Mouse (Mus musculus): ENCODE measurements at regions not wholly inside any gene's neighbourhood (a gene's known extent, or its start where the extent isn't known, plus 50 kb on each side); places are given as distances from the start of the nearest gene placed in this dataset.

DNA sequence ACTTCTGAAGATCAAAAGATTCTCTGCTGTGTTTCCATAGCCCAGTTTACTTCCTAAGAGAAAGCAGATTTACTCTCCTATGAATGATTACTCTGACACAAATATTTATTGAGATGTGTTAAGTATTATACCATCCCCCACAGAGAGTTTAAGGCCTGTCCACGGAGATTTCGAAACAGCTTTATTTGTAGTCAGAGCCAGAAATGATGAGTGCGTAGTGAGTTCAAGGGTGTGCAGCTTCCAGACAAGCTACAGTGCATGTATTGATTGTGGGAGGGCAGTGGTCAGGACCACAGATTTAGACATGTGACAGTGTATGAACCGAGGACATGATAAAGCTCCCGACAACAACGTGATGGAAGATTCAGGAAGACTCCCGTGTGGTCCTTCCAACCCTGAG is 126.8 kb downstream of the Hlx start:
- no peak for DNase-seq

DNA sequence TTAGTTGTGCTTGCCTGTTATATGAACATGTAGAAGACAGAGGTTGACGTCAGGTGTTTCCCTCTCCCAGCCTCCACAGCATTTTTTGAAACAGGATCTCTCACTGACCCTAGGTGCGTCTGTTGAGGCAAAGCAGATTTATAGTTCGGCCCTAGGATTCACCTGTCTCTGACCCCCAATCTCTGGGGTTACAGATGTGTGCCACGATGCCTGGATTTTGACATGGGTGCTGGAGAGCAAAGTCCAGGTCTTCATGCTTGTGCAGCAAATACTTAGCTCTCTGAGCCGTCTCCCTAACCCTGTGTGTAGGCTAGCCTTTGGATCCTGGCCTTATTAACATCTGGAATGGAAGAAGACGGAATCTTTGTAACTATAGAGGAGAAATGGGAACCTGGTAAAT is 129.3 kb downstream of the Hlx start:
- DNase-seq, result no peak

DNA sequence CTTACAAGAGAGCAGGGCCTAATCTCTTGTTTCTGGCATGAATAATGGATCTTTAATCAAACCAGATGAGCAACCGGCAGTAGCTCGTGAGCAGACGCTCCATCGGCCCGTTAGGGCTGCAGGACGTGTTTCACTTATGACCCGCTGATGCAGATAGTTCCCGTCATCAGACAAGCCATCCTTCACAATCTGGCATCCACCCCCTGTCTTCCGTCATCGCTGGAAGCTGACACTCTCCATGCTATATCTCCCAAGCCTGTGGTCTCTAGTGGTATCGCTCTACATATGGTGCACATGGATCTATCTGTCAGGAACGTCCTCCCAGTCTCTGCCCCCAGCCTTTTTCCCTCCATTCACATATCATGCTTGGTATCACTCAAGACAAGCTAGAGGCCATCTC is 137.0 kb downstream of the Hlx start:
- DNase-seq, result no peak

DNA sequence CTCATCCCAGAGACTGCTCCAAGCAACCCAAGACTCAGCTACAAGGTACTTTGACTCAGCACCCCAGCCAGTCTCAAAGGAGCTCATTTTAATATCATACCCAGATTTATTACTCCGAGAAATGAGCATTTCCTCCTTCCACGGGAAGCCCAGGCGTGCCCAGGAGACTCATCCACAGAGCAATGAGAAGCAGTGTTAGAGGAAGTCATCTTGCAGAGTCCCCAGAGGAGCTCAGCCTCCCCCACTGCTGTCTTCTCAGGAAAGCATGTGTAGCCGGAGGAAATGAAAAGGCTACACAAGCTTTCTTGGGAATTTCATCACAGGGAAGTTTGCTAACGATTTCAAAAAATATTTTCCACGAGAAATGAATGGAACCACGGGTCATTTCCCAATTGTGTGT is 141.8 kb downstream of the Hlx start:
- DNase-seq, result no peak

DNA sequence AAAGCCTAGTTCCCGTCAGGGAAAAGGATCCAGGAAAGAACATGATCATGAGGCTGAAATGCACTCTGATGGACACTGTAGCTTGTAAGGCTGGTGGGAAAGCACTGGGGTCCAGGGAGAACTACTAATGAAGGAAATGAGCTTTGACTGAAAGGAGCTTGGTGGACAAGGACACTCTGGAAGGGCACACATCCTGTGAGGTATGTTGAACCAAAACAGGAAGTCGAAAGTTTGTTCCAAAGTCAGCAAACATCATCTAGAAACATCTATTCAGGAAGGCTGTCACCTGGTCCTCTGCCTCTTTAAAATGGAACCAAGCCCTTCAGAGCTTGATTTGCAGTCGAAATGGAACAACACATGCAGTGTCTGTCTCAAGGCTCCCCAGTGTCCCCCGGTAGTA is 143.1 kb downstream of the Hlx start:
- DNase-seq, result no peak

DNA sequence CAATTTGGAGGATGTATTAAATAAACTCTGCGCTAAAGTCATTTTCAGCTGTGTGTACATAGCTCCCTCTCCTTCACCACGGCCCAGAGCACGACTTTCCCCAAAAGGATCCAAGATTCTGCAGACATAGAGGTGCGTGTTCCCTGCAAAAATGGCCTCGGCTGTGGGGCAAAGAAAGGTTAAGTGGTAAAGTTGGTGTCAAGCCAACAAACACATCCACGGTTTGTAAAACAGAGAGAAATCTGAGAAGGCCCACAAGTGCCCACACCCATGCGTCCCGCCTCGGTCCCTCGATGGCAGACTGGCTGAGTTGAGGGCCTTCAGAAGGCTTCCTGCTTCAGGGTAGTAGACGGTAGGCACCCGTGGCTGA is 147.9 kb downstream of the Hlx start:
- DNase-seq, result no peak

DNA sequence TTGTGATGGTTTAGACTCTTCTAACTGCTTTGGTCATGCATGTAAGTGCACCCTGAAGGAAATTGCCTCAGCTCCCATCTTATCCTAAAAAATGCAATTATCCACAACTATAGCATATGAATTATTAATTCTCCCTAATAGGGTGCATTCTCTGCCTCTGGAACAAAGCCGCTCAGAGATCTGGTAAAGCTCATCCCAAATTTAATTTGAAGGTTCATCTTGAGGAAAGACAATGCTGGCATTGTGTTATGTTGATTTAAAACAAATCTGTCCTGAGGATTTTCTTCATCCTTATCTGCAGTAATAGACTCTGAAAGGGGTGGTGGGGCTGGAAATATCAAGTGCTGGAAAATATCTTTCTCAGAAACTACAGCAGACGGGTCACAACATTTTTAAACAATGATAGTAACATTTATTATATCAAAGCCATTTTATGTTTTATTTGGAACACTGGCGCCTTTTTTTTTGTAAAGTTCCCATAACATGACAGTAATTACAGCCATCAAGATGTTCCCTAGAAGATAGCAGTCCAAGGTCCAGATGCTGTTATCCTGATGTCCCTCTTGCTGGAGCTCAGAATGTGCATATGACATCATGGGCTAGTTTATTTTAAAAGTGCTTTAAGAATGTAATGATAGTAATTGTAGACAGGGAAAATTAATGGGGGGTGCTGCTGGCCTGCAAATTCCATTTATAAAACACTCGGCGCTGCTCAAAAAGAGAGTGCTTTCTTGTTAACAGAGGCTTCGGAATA is 148.5 kb downstream of the Hlx start:
- DNase-seq, result no peak

DNA sequence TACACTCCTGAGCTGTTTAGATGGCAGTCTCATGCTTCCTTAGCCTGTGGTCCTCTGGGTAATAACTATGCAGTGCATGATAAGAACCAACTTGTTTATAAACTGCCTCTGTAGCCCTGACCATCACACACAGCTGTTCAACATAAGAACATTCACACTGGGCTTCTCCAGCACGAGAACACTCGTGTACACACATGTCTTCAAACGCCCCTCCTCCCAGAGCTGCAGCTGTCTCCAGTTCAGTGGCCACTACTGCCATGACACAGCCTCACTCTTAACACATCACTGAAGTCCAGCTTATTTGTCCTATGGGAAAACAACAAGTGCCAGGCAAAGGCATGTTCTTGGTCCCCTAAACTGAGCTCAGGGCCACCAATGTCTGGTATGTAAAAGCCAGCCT is 152.9 kb downstream of the Hlx start:
- DNase-seq, result no peak

DNA sequence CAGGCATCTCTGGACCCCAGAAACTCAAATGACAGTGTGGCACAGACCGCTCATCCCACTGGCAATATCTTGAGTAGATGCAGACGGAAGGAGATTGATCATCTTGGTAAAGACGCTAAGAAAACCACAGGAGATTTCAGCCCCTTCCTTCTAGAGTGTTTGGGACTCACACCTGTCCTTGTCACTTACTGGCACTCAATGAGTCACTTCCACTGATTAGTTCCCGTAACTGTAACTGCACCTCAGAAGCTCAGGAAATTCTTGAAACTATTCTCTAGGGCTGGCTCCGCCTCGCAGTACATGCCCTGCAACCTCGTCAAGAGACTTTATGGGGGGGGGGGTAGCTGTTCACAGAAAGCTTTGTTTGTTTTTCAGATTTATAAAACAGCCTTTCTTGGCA is 155.9 kb downstream of the Hlx start:
- DNase-seq, result no peak

DNA sequence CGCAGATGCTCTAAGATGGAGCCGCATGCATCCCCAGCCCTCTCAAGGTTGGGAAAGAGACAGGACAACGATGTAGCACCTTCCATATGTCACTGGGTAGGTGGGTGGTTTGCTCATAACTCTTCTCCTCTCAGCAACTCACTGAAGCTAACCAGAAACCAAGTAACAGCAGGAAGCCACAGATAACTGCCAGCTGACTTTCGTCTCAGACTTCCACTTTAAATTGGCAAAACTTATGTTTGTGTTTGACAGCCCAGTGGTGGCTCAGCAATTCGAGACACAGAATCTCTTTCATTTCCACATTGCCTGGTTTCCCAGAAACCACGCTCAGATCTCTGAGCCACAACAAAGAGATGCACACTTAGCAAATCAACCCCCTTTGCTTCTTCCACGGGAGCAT is 159.1 kb downstream of the Hlx start:
- no peak for DNase-seq

DNA sequence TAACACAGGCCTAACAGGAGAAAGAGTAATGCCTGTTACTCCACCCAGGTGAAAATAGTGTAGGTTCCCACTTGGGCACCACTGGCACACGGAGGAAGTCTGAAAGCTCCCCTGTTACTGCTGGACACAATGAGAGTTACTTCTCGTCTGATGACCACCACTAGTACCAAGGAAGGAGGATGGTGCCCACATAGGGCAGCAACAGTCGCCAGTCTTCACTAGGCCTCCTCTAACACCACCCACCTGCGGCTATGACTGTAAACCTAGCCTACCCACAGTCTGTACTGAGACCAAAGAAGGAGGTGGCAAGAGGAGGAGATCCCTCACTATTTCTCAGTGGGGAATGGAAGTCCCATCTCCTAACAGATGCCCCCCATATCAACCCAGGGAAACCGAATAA is 161.7 kb downstream of the Hlx start:
- DNase-seq, result no peak

DNA sequence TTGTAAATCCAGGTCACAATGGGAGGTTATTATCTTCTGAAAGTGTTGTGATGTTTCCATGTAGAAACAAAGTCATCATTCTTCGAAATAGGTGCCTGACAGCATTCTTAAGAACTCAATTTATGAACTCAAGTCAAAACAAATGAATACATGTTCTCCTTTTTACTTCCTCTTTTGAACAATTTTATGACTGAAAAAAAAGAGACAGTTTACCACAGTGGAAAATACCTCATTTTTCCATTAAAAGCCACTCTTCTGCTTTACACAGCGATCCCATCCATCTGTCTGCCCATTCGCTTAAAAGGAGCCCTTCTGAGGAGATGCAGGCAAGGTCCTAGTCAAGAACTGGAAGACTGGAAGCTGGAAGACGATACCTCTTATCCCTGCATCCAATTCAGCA is 169.5 kb downstream of the Hlx start:
- DNase-seq, result peak; percentile 27

DNA sequence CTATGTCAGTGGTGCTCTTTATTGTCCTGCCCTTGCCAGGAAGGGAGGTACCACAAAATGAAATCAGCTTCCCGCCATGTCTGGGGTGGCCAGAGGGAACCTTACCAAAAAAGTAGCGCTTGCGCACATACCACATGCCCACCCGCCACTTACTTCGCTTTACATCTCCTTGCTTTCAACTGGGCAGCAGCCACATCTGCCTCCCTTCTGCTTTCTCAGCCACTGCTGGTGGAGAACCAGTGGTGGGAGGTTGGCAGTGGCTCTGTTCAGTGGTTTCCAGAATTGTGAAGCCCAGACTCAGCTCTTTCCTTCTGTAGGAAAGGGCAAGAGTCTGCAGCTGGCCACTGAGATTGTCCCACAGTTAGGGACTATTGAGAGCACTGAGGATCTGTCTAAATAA is 170.2 kb downstream of the Hlx start:
- DNase-seq, result peak in 1 of 2 experiments; percentile 14

DNA sequence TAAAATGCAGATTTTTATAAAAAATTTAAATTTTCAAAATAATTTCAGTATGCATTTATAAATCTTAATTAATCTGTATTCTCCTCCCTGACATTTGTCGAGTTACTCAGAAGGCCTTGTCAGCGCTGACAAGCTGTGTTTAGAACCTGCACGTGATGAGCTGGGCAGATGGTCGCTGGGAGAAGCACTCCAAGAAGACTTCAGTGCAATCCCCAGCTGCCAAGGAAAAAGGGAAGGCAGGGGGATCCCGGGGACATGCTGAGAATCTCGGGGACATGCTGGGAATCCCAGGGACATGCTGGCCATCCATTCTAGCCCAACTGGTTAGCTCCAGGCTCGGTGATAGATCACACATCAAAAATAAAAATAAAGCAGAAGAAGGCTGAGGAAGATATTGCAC is 172.9 kb downstream of the Hlx start:
- DNase-seq, result no peak

DNA sequence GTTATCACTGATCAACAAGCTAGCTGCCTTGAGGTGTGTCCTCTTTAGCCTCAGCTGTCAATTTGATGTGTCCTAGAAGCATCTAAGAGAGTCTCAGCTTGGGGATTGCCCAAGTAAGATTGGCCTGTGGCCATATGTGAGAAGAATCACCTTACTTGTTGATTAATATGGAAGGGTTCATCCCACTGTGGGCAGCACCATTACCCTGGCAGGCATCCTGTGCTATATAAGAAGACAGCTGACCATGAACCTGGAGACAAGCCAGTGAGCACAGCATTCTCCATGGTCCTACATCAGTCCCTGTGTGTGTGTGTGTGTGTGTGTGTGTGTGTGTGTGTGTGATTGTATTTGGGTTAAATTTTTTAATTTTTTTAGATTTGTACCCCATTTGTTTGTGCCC is 178.6 kb downstream of the Hlx start:
- DNase-seq, result no peak

DNA sequence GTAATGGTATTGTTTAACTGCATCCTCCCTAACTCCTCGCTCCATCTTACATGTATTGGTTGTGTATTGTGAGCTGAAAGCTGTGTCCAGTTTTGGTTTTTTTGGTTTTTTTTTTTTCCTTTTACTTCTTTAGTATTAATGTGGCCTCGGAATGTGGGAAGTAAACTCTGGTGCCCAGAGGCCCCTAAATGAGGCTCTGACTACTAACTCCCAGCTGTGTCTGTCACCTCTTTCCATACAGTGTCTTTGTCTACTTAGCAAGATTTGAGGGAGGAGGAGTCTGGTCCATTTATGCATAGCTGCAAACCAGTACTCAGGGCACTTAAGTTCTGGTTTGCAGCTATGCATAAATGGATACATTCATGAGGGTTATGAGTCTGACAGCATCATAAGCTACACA is 181.9 kb downstream of the Hlx start:
- no peak for DNase-seq

DNA sequence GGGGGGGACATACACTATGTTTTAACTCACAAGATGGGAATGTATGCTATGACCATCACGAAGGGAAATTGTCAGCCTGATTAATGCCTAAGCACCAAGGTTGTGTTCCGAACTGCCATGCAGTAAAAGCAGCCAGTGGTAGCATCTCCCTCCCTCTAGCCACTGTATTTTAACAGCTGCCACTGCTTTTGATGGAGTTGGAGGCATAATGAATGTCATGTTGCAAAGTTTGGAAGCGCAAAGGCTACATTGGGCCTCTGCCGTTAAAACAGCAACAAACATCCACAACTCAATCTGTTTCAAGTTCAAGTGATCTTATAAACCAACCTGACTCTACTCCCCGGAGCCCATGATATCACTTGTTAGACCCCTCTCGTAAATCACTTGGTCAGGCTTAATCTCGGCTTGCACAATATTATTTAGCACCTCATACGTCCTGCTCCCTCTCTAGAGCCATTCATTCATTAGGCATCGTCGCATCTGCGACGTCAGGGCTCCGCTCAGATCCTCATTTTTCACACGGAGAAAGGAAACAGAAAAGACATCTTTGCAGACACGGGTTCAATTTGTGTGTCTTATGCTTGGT is 184.7 kb downstream of the Hlx start:
- no peak for DNase-seq

DNA sequence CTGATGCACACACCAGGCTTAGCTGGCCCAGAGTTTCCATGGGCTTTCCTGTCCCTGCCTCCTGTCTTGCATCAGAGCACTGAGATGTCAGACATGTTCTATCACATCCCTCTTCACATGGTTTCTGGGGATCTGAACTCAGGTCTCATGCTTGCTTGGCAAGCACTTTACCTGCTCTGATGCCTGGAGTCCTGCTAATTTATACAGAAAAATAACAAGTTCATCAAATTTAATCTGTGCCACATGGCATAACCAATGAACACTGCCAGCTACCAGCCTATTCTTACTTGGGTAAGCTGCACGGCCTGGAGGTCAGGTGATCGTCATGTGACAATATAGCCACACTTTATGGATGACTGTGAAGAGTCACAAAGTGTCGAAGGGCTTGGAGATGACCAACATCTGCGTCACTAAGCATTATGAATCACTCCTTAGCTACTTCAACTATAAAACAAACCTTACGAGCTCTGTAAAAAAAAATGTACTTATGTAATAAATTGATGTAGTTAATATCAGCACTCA is 186.2 kb downstream of the Hlx start:
- no peak for DNase-seq

DNA sequence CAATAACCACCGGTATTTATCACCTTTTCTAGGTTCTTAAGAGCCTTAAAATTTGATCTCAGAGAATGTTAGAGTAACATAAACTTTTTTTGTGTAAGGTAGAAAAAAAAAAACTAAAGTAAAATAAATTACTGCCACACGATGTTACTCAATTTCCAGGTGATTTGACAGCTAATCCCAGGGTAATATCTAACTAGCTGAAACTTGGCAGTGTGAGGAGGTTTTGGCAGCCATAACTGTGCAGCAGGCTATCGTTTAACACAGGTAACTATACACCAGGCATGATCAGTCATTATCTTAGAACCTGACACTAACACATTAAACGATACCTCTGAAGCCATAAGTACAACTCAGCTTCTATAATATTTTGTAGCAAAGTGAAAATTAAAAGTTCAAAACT is 187.3 kb downstream of the Hlx start:
- DNase-seq, result no peak

DNA sequence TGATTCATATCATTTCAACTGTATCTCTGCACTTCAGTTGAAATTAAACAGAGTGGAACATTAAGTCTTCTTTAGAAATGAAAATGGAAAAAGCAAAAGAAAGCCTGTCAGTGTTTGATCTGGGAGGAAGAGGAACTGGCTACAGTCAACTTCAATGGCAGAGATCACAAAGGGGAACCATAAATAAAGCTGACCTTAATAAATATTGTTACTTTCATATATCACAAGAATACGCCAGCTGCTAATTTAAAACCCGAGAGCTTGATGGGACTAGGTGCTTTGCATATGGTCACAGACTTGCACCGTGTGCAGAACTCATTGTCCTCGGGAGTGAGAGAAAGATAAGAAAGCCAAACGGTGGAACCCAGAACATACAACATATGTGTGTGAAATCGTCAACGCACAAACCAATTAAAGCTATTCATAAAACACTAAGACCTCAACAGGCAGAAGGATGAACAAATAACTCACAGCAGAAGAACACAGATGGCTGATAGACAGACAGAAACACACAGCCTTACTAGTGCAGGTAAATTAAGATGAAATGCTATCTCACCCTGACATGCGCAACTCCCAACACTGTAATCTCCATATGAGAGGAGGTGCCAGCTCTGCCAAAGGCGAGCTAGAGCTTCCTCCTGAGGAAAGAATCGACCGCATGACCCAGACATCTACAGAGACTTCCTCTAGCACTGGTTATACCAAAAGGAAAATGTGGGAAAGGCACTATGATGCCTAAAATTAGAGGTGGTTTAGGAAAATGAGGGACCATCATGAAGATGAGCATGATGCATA is 189.9 kb downstream of the Hlx start:
- DNase-seq, result no peak

DNA sequence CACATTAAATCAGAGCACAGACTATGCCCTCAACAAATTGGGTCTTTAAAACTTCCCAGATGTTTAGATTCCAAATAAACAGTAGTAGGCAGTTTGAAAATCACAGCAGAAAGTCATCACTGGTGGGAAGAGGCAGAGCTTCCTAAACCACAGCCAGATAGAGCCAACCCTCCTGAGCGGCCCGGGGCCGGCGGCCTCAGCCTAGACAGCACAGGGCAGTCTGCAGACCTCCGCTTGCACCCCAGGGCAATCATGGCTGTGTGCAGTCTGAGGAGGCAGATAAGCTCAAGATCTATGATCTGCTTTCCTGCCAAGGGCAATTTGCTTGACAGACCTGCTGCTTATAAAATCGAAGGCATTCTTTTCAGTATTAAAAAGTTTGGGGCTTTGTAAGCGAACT is 192.6 kb downstream of the Hlx start:
- DNase-seq, result no peak

DNA sequence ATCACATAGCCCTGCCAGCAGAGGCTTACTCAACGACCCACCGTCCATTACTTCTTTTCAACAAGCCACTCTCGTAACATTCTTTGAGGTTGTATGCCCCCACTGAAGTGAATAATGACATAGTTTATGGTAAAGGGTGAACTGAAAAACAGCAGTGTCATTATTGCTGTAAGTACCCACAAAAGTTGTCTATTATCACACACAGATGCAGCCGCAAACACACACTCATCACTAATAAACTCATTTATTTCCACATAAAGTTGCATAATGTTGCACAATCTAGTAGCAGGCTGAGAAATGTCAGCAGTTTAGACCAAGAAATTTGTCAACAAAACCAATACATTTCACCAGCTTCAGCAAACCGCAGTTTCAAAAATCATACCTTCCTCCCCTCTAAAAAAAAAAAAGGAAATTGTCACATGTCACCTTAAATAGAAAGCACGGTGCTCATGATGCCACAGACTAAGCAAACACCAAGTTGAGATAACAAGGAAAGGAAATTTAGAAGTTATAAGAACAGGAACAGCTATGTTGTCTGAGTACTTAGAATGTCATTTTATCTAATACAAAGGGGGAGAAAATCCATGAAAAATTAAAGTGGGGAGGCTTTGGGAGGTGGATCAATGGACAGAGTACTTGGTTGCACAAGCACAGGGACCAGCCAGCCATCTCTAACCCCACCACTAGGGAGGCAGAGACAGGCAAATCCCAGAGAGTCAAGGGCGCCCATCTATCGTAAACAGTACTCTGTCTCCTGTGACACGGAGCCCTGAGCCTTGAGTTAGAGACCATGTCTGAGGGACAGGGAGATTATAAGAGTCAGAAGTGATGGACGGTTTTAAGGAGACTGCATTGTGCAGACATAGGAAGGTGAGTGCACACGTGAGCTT is 195.9 kb downstream of the Hlx start:
- no peak for DNase-seq

DNA sequence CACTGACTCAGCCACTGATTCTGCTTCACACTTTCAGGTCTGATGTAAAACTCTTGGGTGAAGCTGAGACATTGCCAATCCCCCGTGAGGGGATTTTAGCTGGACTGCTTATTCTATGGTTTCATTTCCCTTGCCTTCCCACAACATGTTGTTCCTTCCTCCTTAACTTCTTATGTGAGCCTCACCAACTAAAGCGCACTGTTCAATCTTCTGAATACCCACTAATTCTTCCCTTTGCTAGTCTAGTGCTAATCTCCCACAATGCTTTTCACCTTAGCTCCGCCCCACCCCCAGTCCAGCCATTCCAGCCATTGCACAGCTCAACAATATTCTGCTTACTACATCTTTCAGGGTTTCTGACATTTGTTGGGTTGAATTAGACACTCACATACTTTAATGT is 196.7 kb downstream of the Hlx start:
- no peak for DNase-seq

Data from B cell, adult 2 months (primary cell).